Mouse (Mus musculus) embryonic fibroblast, embryonic 13.5 days (primary cell): Measurements from ENCODE around the gene Dagla.

Experiments
- CTCF ChIP-seq: IDR thresholded peaks from 2 replicates; pipeline ENCODE4 v1.5.1; 2011; ENCODE audit warnings: mild to moderate bottlenecking, control low read depth, low read length, moderate library complexity, borderline replicate concordance; ENCODE audit not compliant: insufficient read depth
- POLR2A ChIP-seq: IDR thresholded peaks from 2 replicates; pipeline ENCODE4 v1.6.1; 2011; ENCODE audit warnings: low read depth, mild to moderate bottlenecking, control low read depth, low read length, moderate library complexity

- no peak for TF ChIP-seq CTCF
- TF ChIP-seq POLR2A = no peak
Measured at GRCm38 (mm10) chr19:10334467-10334866, 29.8 kb upstream of the Dagla start.
